Mouse (Mus musculus): ENCODE results near the gene Rbbp4. TPM values are rescaled to one million over a fixed set of nuclear protein-coding genes. Genes with fewer than 3 reads are reported as not detected.
"Not testable (repeated sequence)": the region's sequence is repeated elsewhere in the genome, so short reads cannot be mapped to it uniquely, and the experiment has no call there.

The Rbbp4 gene
- total RNA-seq (2021), result 10 to 100 TPM; 74.1 to 78.0 TPM
- long read RNA-seq, experiment 1, full-length matches to known transcripts, result 4 of 19 reads
- long read RNA-seq, experiment 1, partial matches to known transcripts, result 1 of 19 reads
- long read RNA-seq, experiment 1, other reads (novel, unspliced or antisense), result 14 of 19 reads
- long read RNA-seq, experiment 2, full-length matches to known transcripts, result 2 of 6 reads
- long read RNA-seq, experiment 2, partial matches to known transcripts, result 1 of 6 reads
- long read RNA-seq, experiment 2, other reads (novel, unspliced or antisense), result 3 of 6 reads

GRCm38 (mm10) chr4:129335216-129336074 lies at the start of gene Rbbp4, which contains the start of gene Zbtb8os:
Rbbp4 (minus strand) TSS chr4:129335370.
Zbtb8os (plus strand) TSS chr4:129335695.
- peak; percentile 97 to 98 for DNase-seq

DNA sequence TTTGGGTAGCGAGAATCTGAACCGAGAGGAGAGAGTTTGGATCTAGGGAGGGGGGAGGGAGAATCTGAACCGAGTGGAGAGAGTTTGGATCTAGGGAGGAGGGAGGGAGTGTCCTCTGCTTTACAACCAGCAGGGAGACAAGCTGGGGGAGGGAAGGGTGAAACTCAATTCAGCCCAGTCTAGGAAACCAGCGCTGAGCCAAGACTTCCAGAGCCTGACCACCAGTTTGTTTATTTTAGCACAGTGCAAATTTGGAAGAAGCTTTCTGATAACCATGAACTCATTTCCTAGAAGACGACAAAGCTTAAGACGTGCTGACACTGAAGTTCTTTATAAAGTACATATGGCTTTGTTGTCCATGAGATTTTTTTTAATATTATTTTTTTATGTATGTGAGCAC lies 49.3 kb upstream of the Rbbp4 start:
- DNase-seq, result peak; percentile 49 to 75

GRCm38 (mm10) chr4:129383586-129383985 lies 48.4 kb upstream of the Rbbp4 start:
- DNase-seq, result peak in 1 of 2 experiments; percentile 37

DNA sequence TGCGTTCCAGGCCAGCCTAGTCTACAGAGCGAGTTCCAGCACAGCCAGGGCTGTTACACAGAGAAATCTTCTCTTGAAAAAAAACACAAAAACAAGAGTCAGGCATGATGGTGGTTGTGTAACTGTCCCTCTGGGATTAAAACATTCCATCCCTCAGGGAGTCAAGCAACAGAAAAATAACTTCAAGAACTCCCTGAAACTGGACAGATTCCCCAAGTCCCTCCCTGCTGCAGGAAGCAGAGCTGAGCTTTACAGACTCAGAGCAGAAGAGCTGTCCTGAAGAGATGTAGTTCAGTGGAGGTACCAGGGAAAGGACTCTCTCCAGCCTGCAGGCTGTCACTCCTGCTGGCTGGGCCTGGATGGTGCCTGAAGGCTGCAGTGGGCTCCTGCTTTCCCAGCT lies 47.3 kb upstream of the Rbbp4 start:
- peak; percentile 62 to 82 for DNase-seq

DNA sequence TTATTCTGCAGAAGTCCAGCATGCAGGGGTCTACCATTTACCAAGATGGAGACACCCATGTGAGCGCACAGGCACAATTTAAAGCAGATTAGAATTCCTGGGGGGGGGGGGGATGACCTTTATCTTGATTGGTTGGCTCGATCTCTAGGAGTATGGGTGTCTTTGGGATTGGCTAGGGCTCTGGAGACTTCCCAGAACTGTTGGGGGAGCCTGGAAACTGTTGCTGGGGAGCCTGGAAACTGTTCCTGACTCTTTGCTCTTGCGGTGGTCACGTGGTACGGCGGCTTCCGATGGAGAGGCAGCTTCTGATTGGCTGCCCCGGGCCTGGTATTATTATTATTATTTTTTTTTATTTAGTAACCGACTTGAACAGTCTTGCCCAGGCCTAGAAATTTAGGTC lies 46.9 kb upstream of the Rbbp4 start:
- DNase-seq, result no peak

DNA sequence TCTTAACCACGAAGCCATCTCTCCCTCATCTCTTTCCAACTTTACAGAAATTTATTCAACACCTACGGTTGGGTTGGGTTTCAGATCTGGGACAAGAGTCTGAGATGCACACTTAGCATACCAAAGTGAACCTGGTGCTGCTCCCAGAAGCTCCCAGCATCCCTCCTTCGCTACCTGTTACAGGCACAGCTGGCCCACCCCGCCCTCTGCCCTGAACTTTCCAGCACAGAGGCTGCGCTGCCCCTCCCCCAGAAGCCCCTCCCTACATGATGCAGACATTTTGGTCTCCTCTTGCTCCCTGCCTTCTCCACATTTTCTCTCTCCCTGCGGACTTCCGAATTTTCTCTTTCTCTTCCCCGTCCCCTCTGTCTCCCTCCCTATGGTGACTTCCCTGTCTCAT lies 46.0 kb upstream of the Rbbp4 start:
- DNase-seq, result no peak

- DNase-seq, result no peak
Measured at GRCm38 (mm10) chr4:129379805-129380204, 44.6 kb upstream of the Rbbp4 start.

DNA sequence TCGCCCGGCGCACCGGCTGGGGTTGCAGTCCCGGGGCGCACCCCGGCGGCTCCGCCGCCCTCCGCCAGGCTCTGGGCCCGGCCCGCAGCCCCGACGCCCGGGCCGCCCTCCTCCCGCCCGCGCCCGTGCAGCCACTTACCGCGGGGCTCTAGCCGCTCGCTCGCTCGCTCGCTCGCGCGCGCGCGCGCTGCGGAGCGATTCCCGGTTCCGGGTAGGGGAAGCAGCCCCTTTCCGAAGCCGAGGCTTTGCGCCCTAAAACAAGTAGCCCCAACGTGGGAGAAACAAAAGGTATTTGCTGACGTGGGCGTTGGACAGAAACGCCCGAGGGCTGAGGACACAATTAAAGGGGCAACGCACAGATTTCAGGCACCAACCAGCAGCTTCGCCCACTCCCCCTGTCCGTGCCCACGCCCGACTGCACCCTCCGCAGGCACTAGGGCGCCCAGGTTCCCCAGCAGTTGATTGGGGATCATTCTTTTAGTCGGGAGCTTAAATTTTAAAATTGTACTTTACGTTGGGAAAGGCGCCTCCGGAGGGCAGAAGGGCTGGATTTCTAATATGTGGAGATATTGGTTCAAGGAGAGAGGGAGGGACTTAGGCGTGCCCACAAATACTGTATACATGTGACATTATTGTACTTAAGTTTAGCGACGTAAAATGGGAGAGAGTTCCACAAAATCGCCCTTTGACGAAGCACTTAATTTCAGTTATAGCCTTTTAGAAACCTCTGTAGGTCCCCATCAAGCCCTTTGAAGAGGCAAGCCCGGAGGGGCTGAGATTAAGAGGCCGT lies 42.6 kb upstream of the Rbbp4 start, which contains the start of gene Zbtb8a:
Zbtb8a (minus strand) TSS at position 516 of the 790 bp plus-strand sequence.
- DNase-seq, result peak; percentile 43 to 74

GRCm38 (mm10) chr4:129376961-129377545 lies 41.9 kb upstream of the Rbbp4 start:
- peak; percentile 62 to 75 for DNase-seq

GRCm38 (mm10) chr4:129375821-129376220 lies 40.7 kb upstream of the Rbbp4 start:
- DNase-seq, result no peak

GRCm38 (mm10) chr4:129375000-129375399 lies 39.8 kb upstream of the Rbbp4 start:
- DNase-seq, result no peak

- DNase-seq, result no peak
Measured at GRCm38 (mm10) chr4:129374219-129374755, 39.1 kb upstream of the Rbbp4 start.

DNA sequence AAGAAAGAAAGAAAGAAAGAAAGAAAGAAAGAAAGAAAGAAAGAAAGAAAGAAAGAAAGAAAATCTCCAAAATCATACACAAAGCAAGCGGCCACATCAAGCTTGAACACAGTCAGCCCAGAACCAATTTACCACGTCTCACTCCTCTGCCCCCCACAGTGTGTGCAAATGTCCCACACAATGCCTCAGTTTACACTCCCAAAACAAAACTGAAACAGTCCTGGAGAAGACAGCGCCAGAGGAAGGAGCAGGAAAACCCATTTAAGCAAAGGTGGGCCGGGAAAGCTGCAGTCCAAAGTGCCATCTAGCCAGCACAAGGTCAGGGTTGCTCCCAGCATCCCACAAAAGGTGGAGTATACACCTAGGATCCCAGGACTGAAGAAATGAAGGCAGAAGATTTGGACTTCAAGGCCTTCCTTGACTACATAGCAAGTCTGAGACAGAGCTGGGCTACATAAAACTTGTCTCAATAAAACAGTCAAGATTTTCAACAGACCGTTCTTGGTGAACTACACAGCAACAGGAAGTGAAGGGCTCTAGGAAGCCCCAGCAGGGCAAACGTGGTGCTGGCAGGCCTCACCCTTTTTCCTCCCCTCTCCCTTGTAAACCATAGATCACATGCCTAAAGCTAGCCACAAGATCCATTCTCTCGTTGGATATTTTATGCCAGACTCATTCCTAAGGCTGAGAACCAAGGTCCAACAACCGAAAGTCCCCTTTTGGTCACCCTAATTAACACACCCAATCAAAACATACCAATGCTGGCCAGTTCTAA lies 38.2 kb upstream of the Rbbp4 start:
- no peak for DNase-seq

DNA sequence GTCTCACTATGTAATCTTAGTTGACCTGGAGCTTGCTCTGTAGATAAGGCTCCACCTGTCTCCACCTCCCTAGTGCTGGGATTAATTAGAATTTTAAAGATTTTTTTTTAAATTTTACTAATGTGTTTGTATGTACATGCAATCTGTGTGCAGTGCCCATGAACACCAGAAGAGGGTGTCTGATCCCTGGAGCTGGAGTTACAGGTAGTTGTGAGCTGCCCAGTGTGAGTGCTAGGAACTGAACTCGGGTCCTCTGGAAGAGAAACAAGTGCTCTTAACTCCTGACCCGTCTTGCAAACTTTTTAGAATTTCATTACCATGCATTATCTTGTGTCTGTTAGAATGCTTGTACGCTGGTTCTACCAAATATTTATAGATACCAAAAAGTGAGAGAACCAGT lies 36.2 kb upstream of the Rbbp4 start:
- DNase-seq, result no peak

GRCm38 (mm10) chr4:129365224-129365623 lies 30.1 kb upstream of the Rbbp4 start:
- no peak for DNase-seq

GRCm38 (mm10) chr4:129364379-129364778 lies 29.2 kb upstream of the Rbbp4 start:
- DNase-seq, result no peak

GRCm38 (mm10) chr4:129363463-129363862 lies 28.3 kb upstream of the Rbbp4 start:
- DNase-seq, result no peak

GRCm38 (mm10) chr4:129362771-129363170 lies 27.6 kb upstream of the Rbbp4 start:
- DNase-seq, result no peak

- DNase-seq, result not testable (repeated sequence)
Measured at GRCm38 (mm10) chr4:129362238-129362637, 27.1 kb upstream of the Rbbp4 start.

- DNase-seq, result no peak
Measured at GRCm38 (mm10) chr4:129357613-129358163, 22.5 kb upstream of the Rbbp4 start.

DNA sequence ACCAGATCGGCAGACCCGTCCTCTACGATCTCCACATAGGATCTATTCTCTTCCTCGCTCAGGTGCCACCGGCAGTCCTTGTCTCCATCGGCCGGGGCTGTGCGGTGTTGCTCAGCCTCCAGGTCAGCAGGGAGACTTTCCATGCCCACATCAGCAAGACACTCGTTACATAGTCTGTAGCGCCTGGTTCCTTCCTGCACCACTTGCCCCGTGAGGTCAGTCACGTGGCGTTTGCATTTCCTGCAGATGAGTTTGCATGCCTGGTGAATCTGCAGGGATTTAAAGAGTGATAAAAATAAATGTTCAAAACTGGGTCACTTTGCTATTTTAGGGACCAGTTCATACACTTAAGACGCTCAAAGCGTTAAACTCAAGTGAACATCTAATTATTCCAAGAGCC lies 19.1 kb upstream of the Rbbp4 start:
- DNase-seq, result peak in 1 of 2 experiments; percentile 44

All from heart, adult 18-20 months (tissue).